Mouse (Mus musculus) ES-Bruce4 (cell line): ENCODE data around the gene Prap1. TPM values are rescaled to one million over a fixed set of nuclear protein-coding genes. Genes with fewer than 3 reads are reported as not detected.
"Not testable (repeated sequence)": the region's sequence is repeated elsewhere in the genome, so short reads cannot be mapped to it uniquely, and the experiment has no call there.

Experiments used
- H3K27ac ChIP-seq: 2 replicates; pipeline ENCODE4 v1.5.1; 2012; ENCODE audit warnings: low read length, inconsistent platforms; ENCODE audit not compliant: insufficient read depth
- H3K27me3 ChIP-seq: 2 replicates; pipeline ENCODE4 v1.6.1; 2012; ENCODE audit warnings: mild to moderate bottlenecking, low read length, inconsistent platforms; ENCODE audit not compliant: control insufficient read depth, poor library complexity, insufficient read depth, severe bottlenecking
- H3K36me3 ChIP-seq: 2 replicates; pipeline ENCODE4 v1.6.1; 2012; ENCODE audit warnings: inconsistent platforms, mild to moderate bottlenecking, low read length, moderate library complexity; ENCODE audit not compliant: control insufficient read depth, poor library complexity, insufficient read depth, severe bottlenecking
- H3K4me1 ChIP-seq: one replicate; pipeline ENCODE4 v1.8.1; 2011; ENCODE audit warnings: low read length; ENCODE audit not compliant: control insufficient read depth, insufficient read depth
- H3K4me3 ChIP-seq: 2 replicates; pipeline ENCODE4 v1.5.1; 2011; ENCODE audit warnings: low read depth, mild to moderate bottlenecking, low read length
- H3K9ac ChIP-seq: 2 replicates; pipeline ENCODE4 v1.6.1; 2012; ENCODE audit warnings: low read depth, mild to moderate bottlenecking, inconsistent platforms; ENCODE audit not compliant: poor library complexity, severe bottlenecking
- H3K9me3 ChIP-seq: replicated peaks from 2 replicates; pipeline ENCODE4 v1.6.1; 2012; ENCODE audit warnings: mild to moderate bottlenecking, low read length, inconsistent platforms; ENCODE audit not compliant: control insufficient read depth, poor library complexity, insufficient read depth, severe bottlenecking
- CTCF ChIP-seq: IDR thresholded peaks from one replicate; pipeline ENCODE4 v1.8.1; 2011; ENCODE audit warnings: low read depth, low read length
- EP300 ChIP-seq: IDR thresholded peaks from 2 replicates; pipeline ENCODE4 v1.6.1; 2011; ENCODE audit warnings: low read depth, low read length; ENCODE audit not compliant: insufficient read depth
- POLR2A ChIP-seq: IDR thresholded peaks from one replicate; pipeline ENCODE4 v1.8.1; 2011; ENCODE audit warnings: low read length; ENCODE audit not compliant: insufficient read depth
- polyA plus RNA-seq: library from polyadenylated mRNA; stranded (reverse); fragments of >200 nt; gene quantifications from 2 replicates; pipeline ENCODE4 v1.2.4, GENCODE M21; 2011; ENCODE audit warnings: low read depth; ENCODE audit not compliant: missing spikeins, insufficient read depth, insufficient read length

Prap1 gene
- polyA plus RNA-seq, 1 experiment = not detected

- Histone ChIP-seq H3K36me3 (peaks cover 3% of the 10 kb centered on the region; the same call in 1 of the 2 replicates), H3K9me3 (no peaks in the 10 kb centered on the region), H3K27ac (no peak overlapping the region), H3K4me1 (peaks cover 7% of the 10 kb centered on the region), H3K4me3 (no peak overlapping the region), H3K9ac (no peak overlapping the region), H3K27me3 (no peaks in the 10 kb centered on the region)
- no peak for TF ChIP-seq EP300
- TF ChIP-seq CTCF = no peak
- no peak for TF ChIP-seq POLR2A
These were observed 31.2 kb downstream of the Prap1 start for GRCm38 (mm10) chr7:140124382-140124781.

GRCm38 (mm10) chr7:140125278-140126021 is 32.3 kb downstream of the Prap1 start:
- H3K36me3 ChIP-seq = peaks cover 6% of the 10 kb centered on the region
- H3K4me1 ChIP-seq = peaks cover 7% of the 10 kb centered on the region
- TF ChIP-seq POLR2A (peak; percentile 82), CTCF (no peak), EP300 (peak; percentile 36; the same call in 1 of the 2 replicates)
- H3K9me3 ChIP-seq = no peaks in the 10 kb centered on the region
- H3K27me3 ChIP-seq = no peaks in the 10 kb centered on the region
- H3K27ac ChIP-seq = peak overlapping the region; percentile 37
- peak overlapping the region; percentile 88 for H3K9ac ChIP-seq
- H3K4me3 ChIP-seq = peak overlapping the region; percentile 90

DNA sequence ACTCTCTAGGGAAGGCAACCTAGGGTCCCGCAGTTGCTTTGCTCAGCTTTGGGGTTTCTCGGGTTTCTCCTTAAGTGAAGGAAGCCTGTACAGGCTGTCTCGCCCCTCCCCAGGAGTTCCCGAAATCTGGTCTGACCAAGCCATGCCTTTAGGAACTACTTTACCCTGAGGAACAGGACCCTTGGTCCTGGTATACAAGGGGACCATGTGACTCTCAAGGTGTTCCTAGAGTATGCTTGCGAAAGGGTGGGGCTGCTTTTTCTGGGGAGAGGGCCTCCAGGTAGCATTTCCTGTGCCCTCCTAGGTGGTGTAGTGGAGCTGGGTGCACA is 32.8 kb downstream of the Prap1 start:
- Histone ChIP-seq H3K4me3 (peak overlapping the region; percentile 90), H3K4me1 (peaks cover 7% of the 10 kb centered on the region), H3K27me3 (no peaks in the 10 kb centered on the region), H3K27ac (peak overlapping the region; percentile 37), H3K9ac (peak overlapping the region; percentile 88), H3K9me3 (no peaks in the 10 kb centered on the region), H3K36me3 (peaks cover 10% of the 10 kb centered on the region)
- TF ChIP-seq EP300 = no peak
- TF ChIP-seq CTCF = no peak
- no peak for TF ChIP-seq POLR2A

DNA sequence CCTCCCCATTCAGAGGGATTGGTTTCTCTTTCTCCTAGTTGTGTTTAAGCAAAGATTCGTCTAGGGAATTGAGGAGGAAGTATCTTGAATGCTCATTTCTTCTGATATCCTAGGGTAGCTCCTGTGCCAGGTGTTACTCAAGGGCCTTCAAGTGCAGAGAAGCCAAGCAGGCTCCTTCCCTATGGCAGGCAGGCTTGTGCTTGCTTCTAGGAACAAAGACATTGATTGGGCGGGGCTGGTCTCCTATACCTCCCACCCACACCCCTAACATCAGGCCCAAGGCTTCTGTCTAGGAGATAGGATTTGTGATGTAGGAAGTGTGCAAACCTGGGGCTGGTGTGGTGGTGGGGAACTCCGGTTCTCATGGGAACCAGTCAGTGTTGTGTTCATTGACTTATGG is 33.7 kb downstream of the Prap1 start:
- H3K27me3 ChIP-seq = no peaks in the 10 kb centered on the region
- H3K36me3 ChIP-seq = peaks cover 14% of the 10 kb centered on the region
- H3K4me1 ChIP-seq = peaks cover 7% of the 10 kb centered on the region
- no peaks in the 10 kb centered on the region for H3K9me3 ChIP-seq
- no peak for TF ChIP-seq EP300
- TF ChIP-seq CTCF = no peak
- no peak for TF ChIP-seq POLR2A
- 0 out of 2 replicates have a peak overlapping the region, but pooled peaks have one; percentile 1 for H3K4me3 ChIP-seq
- no peak overlapping the region for H3K9ac ChIP-seq
- H3K27ac ChIP-seq = no peak overlapping the region

- Histone ChIP-seq H3K27ac (no peak overlapping the region), H3K36me3 (peaks cover 14% of the 10 kb centered on the region), H3K27me3 (no peaks in the 10 kb centered on the region), H3K4me3 (no peak overlapping the region), H3K9me3 (no peaks in the 10 kb centered on the region), H3K4me1 (peaks cover 5% of the 10 kb centered on the region), H3K9ac (no peak overlapping the region)
- TF ChIP-seq CTCF (no peak), EP300 (no peak), POLR2A (no peak)
These were observed 34.7 kb downstream of the Prap1 start for GRCm38 (mm10) chr7:140127911-140128310.

DNA sequence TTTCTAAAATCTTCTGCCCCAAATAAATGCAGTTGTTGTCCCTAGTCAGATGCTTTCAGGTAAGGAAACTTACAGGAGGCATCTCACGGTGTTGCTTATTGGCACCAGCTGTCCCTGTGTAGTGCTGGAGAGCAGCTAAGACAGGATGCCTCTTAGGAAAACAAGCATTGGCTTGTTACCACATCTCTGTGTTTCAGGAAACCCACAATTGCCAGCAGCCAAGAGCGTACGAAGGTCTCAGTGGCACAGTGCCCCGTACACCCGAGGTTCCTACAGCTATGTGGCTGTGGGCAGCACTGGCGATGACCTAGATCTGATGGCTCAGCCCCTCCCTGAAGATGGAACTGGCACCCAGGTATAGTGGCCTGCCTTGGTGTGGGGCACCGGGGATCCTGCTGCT is 39.0 kb downstream of the Prap1 start:
- H3K4me1 ChIP-seq, H3K27ac ChIP-seq, H3K4me3 ChIP-seq, H3K9me3 ChIP-seq, H3K27me3 ChIP-seq, H3K9ac ChIP-seq: not testable (repeated sequence)
- peaks cover 14% of the 10 kb centered on the region for H3K36me3 ChIP-seq

DNA sequence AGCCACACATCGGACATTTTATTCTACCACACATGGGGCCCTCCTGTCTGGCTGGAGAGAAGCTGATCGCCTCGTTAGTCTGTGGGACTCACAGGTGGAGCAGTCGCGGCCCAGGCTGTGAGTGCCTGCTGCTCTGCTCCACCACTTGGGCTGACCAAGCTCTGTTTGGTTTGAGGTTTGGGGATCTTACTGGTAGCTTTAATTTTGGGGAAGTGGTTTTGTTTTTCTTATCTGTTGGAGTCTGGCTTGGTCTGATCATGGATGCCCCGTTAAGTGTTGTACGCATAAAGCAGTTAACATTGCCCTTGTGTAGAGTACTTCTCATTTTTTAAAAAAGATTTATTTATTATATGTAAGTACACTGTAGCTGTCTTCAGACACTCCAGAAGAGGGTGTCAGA is 40.8 kb downstream of the Prap1 start:
- H3K27ac ChIP-seq, H3K9me3 ChIP-seq, H3K9ac ChIP-seq, H3K4me1 ChIP-seq, H3K27me3 ChIP-seq, H3K4me3 ChIP-seq: not testable (repeated sequence)
- peaks cover 13% of the 10 kb centered on the region for H3K36me3 ChIP-seq
